Mouse (Mus musculus): ENCODE data around the gene Bcar1. TPM values are rescaled to one million over a fixed set of nuclear protein-coding genes. Genes with fewer than 3 reads are reported as not detected.

Gene Bcar1
- polyA plus RNA-seq, 1 experiment from 2014 or later, result 56.3 TPM

GRCm38 (mm10) chr8:111786701-111787588 is 43.3 kb upstream of the Bcar1 start:
- Histone ChIP-seq H3K9me3 (ENCODE audit: low read depth, low read length) (no peaks in the 10 kb centered on the region), H3K27me3 (ENCODE audit: insufficient read depth, low read length) (no peaks in the 10 kb centered on the region), H3K9ac (no peak overlapping the region), H3K4me1 (ENCODE audit: insufficient read depth) (peaks cover 6% of the 10 kb centered on the region; the same call in 1 of the 2 replicates), H3K36me3 (ENCODE audit: insufficient read depth) (peaks cover 8% of the 10 kb centered on the region; the same call in 1 of the 2 replicates), H3K4me2 (no peak overlapping the region), H3K4me3 (ENCODE audit: low read depth, low read length) (no peak overlapping the region), H3K27ac (ENCODE audit: low read depth) (no peak overlapping the region)
- DNase-seq, result no peak
- TF ChIP-seq CTCF (IDR thresholded peaks at IDR 0.05; ENCODE audit: low read depth), result no peak
- WGBS, result 57% methylated on average over 13 of the region's 13 CpGs
- no peak for ATAC-seq (ENCODE audit: insufficient read depth)

GRCm38 (mm10) chr8:111786116-111786515 is 42.5 kb upstream of the Bcar1 start:
- Histone ChIP-seq H3K4me1 (ENCODE audit: insufficient read depth) (peaks cover 6% of the 10 kb centered on the region; the same call in 1 of the 2 replicates), H3K36me3 (ENCODE audit: insufficient read depth) (peaks cover 5% of the 10 kb centered on the region; the same call in 1 of the 2 replicates), H3K9me3 (ENCODE audit: low read depth, low read length) (no peaks in the 10 kb centered on the region), H3K27ac (ENCODE audit: low read depth) (no peak overlapping the region), H3K9ac (no peak overlapping the region), H3K27me3 (ENCODE audit: insufficient read depth, low read length) (no peaks in the 10 kb centered on the region), H3K4me2 (no peak overlapping the region), H3K4me3 (ENCODE audit: low read depth, low read length) (no peak overlapping the region)
- DNase-seq (no peak), ATAC-seq (ENCODE audit: insufficient read depth) (no peak)
- whole genome bisulfite sequencing, result 96% methylated on average over 2 of the region's 2 CpGs
- TF ChIP-seq CTCF (IDR thresholded peaks at IDR 0.05; ENCODE audit: low read depth), result no peak

- DNase-seq (no peak), ATAC-seq (ENCODE audit: insufficient read depth) (no peak)
- TF ChIP-seq CTCF (IDR thresholded peaks at IDR 0.05; ENCODE audit: low read depth), result peak; percentile 24; the same call in 1 of the 2 replicates
- 76% methylated on average over 9 of the region's 9 CpGs for WGBS
- Histone ChIP-seq H3K4me3 (ENCODE audit: low read depth, low read length) (no peak overlapping the region), H3K9ac (no peak overlapping the region), H3K4me2 (no peak overlapping the region), H3K36me3 (ENCODE audit: insufficient read depth) (peaks cover 33% of the 10 kb centered on the region), H3K27me3 (ENCODE audit: insufficient read depth, low read length) (no peaks in the 10 kb centered on the region), H3K9me3 (ENCODE audit: low read depth, low read length) (no peaks in the 10 kb centered on the region), H3K4me1 (ENCODE audit: insufficient read depth) (no peaks in the 10 kb centered on the region), H3K27ac (ENCODE audit: low read depth) (no peak overlapping the region)
These were observed 39.2 kb upstream of the Bcar1 start for GRCm38 (mm10) chr8:111782671-111783394.

GRCm38 (mm10) chr8:111782161-111782560 is 38.6 kb upstream of the Bcar1 start:
- no peak overlapping the region for H3K9ac ChIP-seq
- no peak overlapping the region for H3K27ac ChIP-seq (ENCODE audit: low read depth)
- no peak for TF ChIP-seq CTCF (IDR thresholded peaks at IDR 0.05; ENCODE audit: low read depth)
- ATAC-seq (ENCODE audit: insufficient read depth), result no peak
- H3K4me1 ChIP-seq (ENCODE audit: insufficient read depth), result no peaks in the 10 kb centered on the region
- no peak overlapping the region for H3K4me3 ChIP-seq (ENCODE audit: low read depth, low read length)
- whole genome bisulfite sequencing, result 74% methylated on average over 2 of the region's 2 CpGs
- H3K4me2 ChIP-seq, result no peak overlapping the region
- H3K9me3 ChIP-seq (ENCODE audit: low read depth, low read length), result no peaks in the 10 kb centered on the region
- no peaks in the 10 kb centered on the region for H3K27me3 ChIP-seq (ENCODE audit: insufficient read depth, low read length)
- DNase-seq, result no peak
- H3K36me3 ChIP-seq (ENCODE audit: insufficient read depth), result peaks cover 38% of the 10 kb centered on the region

- no peaks in the 10 kb centered on the region for H3K4me1 ChIP-seq (ENCODE audit: insufficient read depth)
- H3K4me2 ChIP-seq, result no peak overlapping the region
- H3K27me3 ChIP-seq (ENCODE audit: insufficient read depth, low read length), result no peaks in the 10 kb centered on the region
- ATAC-seq (ENCODE audit: insufficient read depth), result no peak
- WGBS, result 88% methylated on average over 10 of the region's 10 CpGs
- no peak overlapping the region for H3K9ac ChIP-seq
- H3K27ac ChIP-seq (ENCODE audit: low read depth), result no peak overlapping the region
- H3K9me3 ChIP-seq (ENCODE audit: low read depth, low read length), result no peaks in the 10 kb centered on the region
- no peak overlapping the region for H3K4me3 ChIP-seq (ENCODE audit: low read depth, low read length)
- TF ChIP-seq CTCF (IDR thresholded peaks at IDR 0.05; ENCODE audit: low read depth), result no peak
- H3K36me3 ChIP-seq (ENCODE audit: insufficient read depth), result peaks cover 46% of the 10 kb centered on the region
- DNase-seq, result no peak
These were observed 37.3 kb upstream of the Bcar1 start for GRCm38 (mm10) chr8:111780697-111781424.

GRCm38 (mm10) chr8:111779690-111780089 is 36.1 kb upstream of the Bcar1 start:
- no peaks in the 10 kb centered on the region for H3K27me3 ChIP-seq (ENCODE audit: insufficient read depth, low read length)
- no peak for ATAC-seq (ENCODE audit: insufficient read depth)

More at GRCm38 (mm10) chr8:111779690-111780089, 36.1 kb upstream of the Bcar1 start:
- no peak overlapping the region for H3K4me3 ChIP-seq (ENCODE audit: low read depth, low read length)
- no peaks in the 10 kb centered on the region for H3K4me1 ChIP-seq (ENCODE audit: insufficient read depth)
- no peak for TF ChIP-seq CTCF (IDR thresholded peaks at IDR 0.05; ENCODE audit: low read depth)
- no peak overlapping the region for H3K4me2 ChIP-seq
- H3K36me3 ChIP-seq (ENCODE audit: insufficient read depth), result peaks cover 51% of the 10 kb centered on the region
- WGBS, result 83% methylated on average over 7 of the region's 7 CpGs
- H3K9ac ChIP-seq, result no peak overlapping the region
- no peaks in the 10 kb centered on the region for H3K9me3 ChIP-seq (ENCODE audit: low read depth, low read length)
- no peak for DNase-seq
- no peak overlapping the region for H3K27ac ChIP-seq (ENCODE audit: low read depth)

All from lung, embryonic 14.5 days (tissue).